Mouse (Mus musculus) heart, embryonic 16.5 days (tissue): ENCODE measurements around the gene Ppia. TPM values are rescaled to one million over a fixed set of nuclear protein-coding genes. Genes with fewer than 3 reads are reported as not detected.
"Not testable (repeated sequence)": the region's sequence is repeated elsewhere in the genome, so short reads cannot be mapped to it uniquely, and the experiment has no call there.

Source experiments
- ATAC-seq: fragments of 200-750 bp; cut with Nextera tagmentation; replicated peaks from 2 replicates; pipeline ENCODE4 v1.8.0; 2017; ENCODE audit warnings: moderate number of reproducible peaks; ENCODE audit not compliant: insufficient read depth, low FRiP score; ENCODE audit errors: extremely low read depth
- H3K27ac ChIP-seq: fragments of 300-500 bp; sonication (generic); 2 replicates; pipeline ENCODE4 v1.5.1; 2014; ENCODE audit warnings: mild to moderate bottlenecking, low read length, control low read depth, moderate library complexity
- H3K27me3 ChIP-seq: fragments of 300-500 bp; sonication (generic); 2 replicates; pipeline ENCODE4 v1.6.1; 2014; ENCODE audit warnings: low read length, mixed read lengths; ENCODE audit not compliant: control insufficient read depth, insufficient read depth
- H3K36me3 ChIP-seq: fragments of 300-500 bp; sonication (generic); 2 replicates; pipeline ENCODE4 v1.6.1; 2014; ENCODE audit not compliant: control insufficient read depth, insufficient read depth
- H3K4me1 ChIP-seq: fragments of 300-500 bp; sonication (generic); 2 replicates; pipeline ENCODE4 v1.6.1; 2014; ENCODE audit warnings: low read length, mixed read lengths; ENCODE audit not compliant: control insufficient read depth, insufficient read depth
- H3K4me2 ChIP-seq: fragments of 300-500 bp; sonication (generic); 2 replicates; pipeline ENCODE4 v1.6.1; 2014; ENCODE audit warnings: low read depth, mild to moderate bottlenecking, control low read depth, low read length
- H3K4me3 ChIP-seq: fragments of 300-500 bp; sonication (generic); 2 replicates; pipeline ENCODE4 v1.5.1; 2014; ENCODE audit warnings: mild to moderate bottlenecking, control low read depth, low read length
- H3K9ac ChIP-seq: fragments of 300-500 bp; sonication (generic); 2 replicates; pipeline ENCODE4 v1.6.1; 2014; ENCODE audit warnings: low read length, control low read depth
- H3K9me3 ChIP-seq: fragments of 300-500 bp; sonication (generic); replicated peaks from 2 replicates; pipeline ENCODE4 v1.6.1; 2016; ENCODE audit warnings: low read length; ENCODE audit not compliant: control insufficient read depth
- WGBS: fragments of 180-500 bp; shearing (Covaris S2); extraction: QIAGEN DNeasy Blood & Tissue Kit; methylation state at CpG from one replicate; pipeline ENCODE4 v1.1.7; 2014; 5-methylcytosine and 5-hydroxymethylcytosine counted together
- polyA plus RNA-seq: library from polyadenylated mRNA; unstranded; fragments of >200 nt; fragmentation: Nextera tagmentation; extraction: Ambion mirVana; gene quantifications from 2 replicates; pipeline ENCODE4 v1.2.1, GENCODE M21; 2015

Gene Ppia
- polyA plus RNA-seq = 3,856 and 4,038 TPM in 2 replicates

- 12% methylated on average over 21 of the region's 21 CpGs for WGBS
- Histone ChIP-seq H3K27ac (peak within 1 kb of the TSS; percentile 99), H3K9me3 (no peaks in the 10 kb centered on the region), H3K36me3 (peaks cover 17% of the 10 kb centered on the region), H3K9ac (peak within 1 kb of the TSS; percentile 98), H3K4me1 (peaks cover 34% of the 10 kb centered on the region), H3K4me2 (peak within 1 kb of the TSS; percentile 98), H3K4me3 (peak within 1 kb of the TSS; percentile 99), H3K27me3 (no peaks in the 10 kb centered on the region)
- ATAC-seq = peak; percentile 35
Measured at GRCm38 (mm10) chr11:6414751-6415550, at the start of gene Ppia. Ppia (plus strand) TSS chr11:6415443.

- Histone ChIP-seq H3K36me3 (no peaks in the 10 kb centered on the region), H3K4me2 (no peak overlapping the region), H3K27me3 (no peaks in the 10 kb centered on the region), H3K9ac (no peak overlapping the region), H3K4me3 (no peak overlapping the region), H3K27ac (no peak overlapping the region), H3K9me3 (no peaks in the 10 kb centered on the region), H3K4me1 (no peaks in the 10 kb centered on the region)
- 15% methylated on average over 11 of the region's 11 CpGs for WGBS
- peak; percentile 83 for ATAC-seq
Measured at GRCm38 (mm10) chr11:6365885-6366284, 49.4 kb upstream of the Ppia start.

- 66% methylated on average over 6 of the region's 6 CpGs for WGBS
- Histone ChIP-seq H3K4me3 (no peak overlapping the region), H3K4me2 (no peak overlapping the region), H3K9me3 (no peaks in the 10 kb centered on the region), H3K4me1 (no peaks in the 10 kb centered on the region), H3K27ac (no peak overlapping the region), H3K27me3 (no peaks in the 10 kb centered on the region), H3K9ac (no peak overlapping the region), H3K36me3 (no peaks in the 10 kb centered on the region)
- ATAC-seq = no peak
Measured at GRCm38 (mm10) chr11:6366434-6366833, 48.8 kb upstream of the Ppia start.

- 72% methylated on average over 4 of the region's 4 CpGs for WGBS
- no peak for ATAC-seq
- H3K4me1 ChIP-seq = no peaks in the 10 kb centered on the region
- no peak overlapping the region for H3K9ac ChIP-seq
- H3K27ac ChIP-seq = no peak overlapping the region
- H3K27me3 ChIP-seq = no peaks in the 10 kb centered on the region
- no peaks in the 10 kb centered on the region for H3K9me3 ChIP-seq
- no peak overlapping the region for H3K4me2 ChIP-seq
- no peaks in the 10 kb centered on the region for H3K36me3 ChIP-seq
- H3K4me3 ChIP-seq = no peak overlapping the region
Measured at GRCm38 (mm10) chr11:6367156-6367555, 48.1 kb upstream of the Ppia start.

GRCm38 (mm10) chr11:6367986-6368385, 47.3 kb upstream of the Ppia start:
- not testable (repeated sequence) for H3K4me2 ChIP-seq, H3K27me3 ChIP-seq, ATAC-seq, H3K27ac ChIP-seq, H3K9me3 ChIP-seq, H3K36me3 ChIP-seq, H3K4me1 ChIP-seq, H3K9ac ChIP-seq, H3K4me3 ChIP-seq
- 73% methylated on average over 5 of the region's 5 CpGs for WGBS

GRCm38 (mm10) chr11:6371376-6372155, 43.7 kb upstream of the Ppia start:
- no peak for ATAC-seq
- Histone ChIP-seq H3K9ac (no peak overlapping the region), H3K9me3 (no peaks in the 10 kb centered on the region), H3K36me3 (no peaks in the 10 kb centered on the region), H3K4me3 (no peak overlapping the region), H3K4me1 (no peaks in the 10 kb centered on the region), H3K27me3 (no peaks in the 10 kb centered on the region), H3K27ac (no peak overlapping the region), H3K4me2 (no peak overlapping the region)
- 80% methylated on average over 11 of the region's 11 CpGs for WGBS

GRCm38 (mm10) chr11:6372784-6373183, 42.5 kb upstream of the Ppia start:
- H3K4me1 ChIP-seq = no peaks in the 10 kb centered on the region
- 82% methylated on average over 9 of the region's 9 CpGs for WGBS
- H3K36me3 ChIP-seq = no peaks in the 10 kb centered on the region
- H3K4me2 ChIP-seq = no peak overlapping the region
- H3K27me3 ChIP-seq = no peaks in the 10 kb centered on the region
- no peak overlapping the region for H3K9ac ChIP-seq
- no peak overlapping the region for H3K27ac ChIP-seq
- no peaks in the 10 kb centered on the region for H3K9me3 ChIP-seq
- H3K4me3 ChIP-seq = no peak overlapping the region
- no peak for ATAC-seq

GRCm38 (mm10) chr11:6380916-6381315, 34.3 kb upstream of the Ppia start:
- Histone ChIP-seq H3K9me3 (no peaks in the 10 kb centered on the region), H3K36me3 (no peaks in the 10 kb centered on the region), H3K27me3 (no peaks in the 10 kb centered on the region), H3K9ac (no peak overlapping the region), H3K27ac (no peak overlapping the region), H3K4me3 (no peak overlapping the region), H3K4me2 (no peak overlapping the region), H3K4me1 (no peaks in the 10 kb centered on the region)
- 82% methylated on average over 6 of the region's 6 CpGs for WGBS
- no peak for ATAC-seq

GRCm38 (mm10) chr11:6388126-6388725, 27.0 kb upstream of the Ppia start:
- 86% methylated on average over 6 of the region's 6 CpGs for WGBS
- Histone ChIP-seq H3K27ac (peak overlapping the region; percentile 96), H3K4me2 (peak overlapping the region; percentile 49; the same call in 1 of the 2 replicates), H3K9ac (peak overlapping the region; percentile 94), H3K9me3 (no peaks in the 10 kb centered on the region), H3K4me1 (peaks cover 7% of the 10 kb centered on the region), H3K4me3 (peak overlapping the region; percentile 94), H3K36me3 (no peaks in the 10 kb centered on the region; the same call in 1 of the 2 replicates), H3K27me3 (no peaks in the 10 kb centered on the region)
- ATAC-seq = no peak
